Mouse (Mus musculus) layer of hippocampus, adult 11-12 months (tissue): ENCODE measurements around the gene Tmem198.

Experiments
- DNase-seq: peaks from one replicate; pipeline ENCODE4 v3.0.0; 2022; ENCODE audit warnings: low spot score

Tmem198 gene

DNA sequence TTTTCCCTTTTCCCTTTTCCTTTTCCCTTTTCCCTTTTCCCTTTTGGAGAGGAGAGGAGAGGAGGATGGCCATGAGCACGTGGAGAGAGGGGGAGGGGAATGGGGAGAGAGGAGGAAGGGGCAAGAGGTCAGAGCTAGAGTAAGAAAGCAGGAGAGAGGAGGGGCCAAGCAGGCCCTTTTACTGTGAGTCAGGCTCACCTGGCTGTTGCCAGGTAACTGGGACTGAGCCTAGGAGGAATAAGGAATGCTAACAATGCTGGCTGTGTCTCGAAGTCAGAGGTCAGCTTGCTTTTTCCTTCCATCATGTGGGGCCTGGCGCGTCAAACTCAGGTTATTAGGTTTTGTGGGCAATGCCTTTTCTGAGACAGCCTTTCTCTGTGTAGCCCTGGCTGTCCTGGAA is 38.7 kb downstream of the Tmem198 start:
- DNase-seq: no peak

DNA sequence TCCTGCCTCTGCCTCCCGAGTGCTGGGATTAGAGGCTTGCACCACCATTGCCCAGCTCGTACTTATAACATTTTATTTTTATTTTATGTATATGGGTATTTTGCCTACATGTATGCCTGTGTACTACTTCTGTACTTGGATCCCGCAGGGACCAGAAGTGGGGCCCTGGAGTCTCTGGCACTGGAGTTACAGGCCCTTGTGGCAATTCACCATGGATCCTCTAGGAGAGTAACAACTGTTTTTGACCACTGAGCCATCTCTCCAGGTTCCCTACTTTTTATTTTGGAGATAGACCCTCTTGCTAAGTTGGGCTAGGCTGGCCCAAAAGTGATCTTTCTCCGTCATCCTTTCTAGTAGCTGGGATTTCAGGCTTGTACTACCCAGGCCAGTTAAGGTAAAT is 39.1 kb downstream of the Tmem198 start:
- DNase-seq: no peak

DNA sequence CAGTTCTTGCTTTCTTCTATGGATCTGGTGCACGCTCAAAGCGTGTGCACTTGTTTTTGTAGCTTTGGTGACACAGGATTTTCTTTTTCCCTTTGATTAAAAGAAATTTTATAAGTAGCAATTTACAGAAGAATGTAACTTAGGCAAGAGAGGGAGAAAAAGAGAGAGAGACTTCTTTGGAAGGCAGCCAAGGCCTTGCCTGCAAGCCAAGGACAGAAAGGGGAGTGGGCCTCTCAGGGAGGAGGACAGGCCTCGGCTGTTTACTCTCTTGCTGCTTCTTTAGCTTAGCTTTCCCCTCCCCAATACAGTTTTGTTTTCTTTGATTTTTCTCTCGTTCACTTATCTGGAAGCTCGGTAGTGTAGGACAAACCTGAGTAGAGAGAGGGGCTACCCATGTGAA is 40.2 kb downstream of the Tmem198 start:
- DNase-seq: no peak

DNA sequence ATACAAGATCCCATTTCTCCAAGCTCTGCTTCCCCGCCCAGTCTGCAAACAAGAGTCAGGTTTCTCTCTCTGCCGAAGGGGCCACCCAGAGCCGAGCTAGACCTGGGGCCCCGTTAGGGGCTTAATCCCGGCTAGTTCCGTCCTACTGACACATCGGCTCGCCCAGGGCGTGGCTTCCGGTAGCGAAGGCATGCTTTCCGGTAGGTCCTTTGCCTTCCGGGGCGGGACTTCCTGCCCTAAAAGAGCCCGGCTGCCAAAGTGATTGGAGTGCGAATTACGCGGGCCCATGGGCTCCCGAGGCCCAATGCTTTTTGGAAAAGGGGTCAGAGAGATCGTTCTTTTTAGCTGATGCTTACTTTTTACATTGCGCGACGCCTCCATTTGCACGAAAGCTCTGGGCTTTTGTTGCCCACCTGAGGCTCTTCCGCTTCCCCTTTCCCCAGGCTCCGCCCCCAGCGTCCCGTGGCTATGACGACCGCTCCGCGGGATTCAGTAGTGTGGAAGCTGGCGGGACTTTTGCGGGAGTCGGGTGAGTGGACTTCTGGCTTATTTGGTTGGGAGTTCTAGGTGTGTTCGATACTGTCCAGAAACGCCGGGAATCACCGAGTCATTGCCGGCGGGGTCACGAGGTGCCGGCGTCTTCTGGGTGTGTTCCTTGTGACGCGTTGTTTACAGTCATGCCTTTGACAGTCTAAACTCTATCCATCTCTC is 42.1 kb downstream of the Tmem198 start, which contains the start of gene Stk11ip:
Gene Stk11ip (plus strand): TSS at position 209 of the 711 bp plus-strand sequence.
- peak; percentile 94 for DNase-seq

DNA sequence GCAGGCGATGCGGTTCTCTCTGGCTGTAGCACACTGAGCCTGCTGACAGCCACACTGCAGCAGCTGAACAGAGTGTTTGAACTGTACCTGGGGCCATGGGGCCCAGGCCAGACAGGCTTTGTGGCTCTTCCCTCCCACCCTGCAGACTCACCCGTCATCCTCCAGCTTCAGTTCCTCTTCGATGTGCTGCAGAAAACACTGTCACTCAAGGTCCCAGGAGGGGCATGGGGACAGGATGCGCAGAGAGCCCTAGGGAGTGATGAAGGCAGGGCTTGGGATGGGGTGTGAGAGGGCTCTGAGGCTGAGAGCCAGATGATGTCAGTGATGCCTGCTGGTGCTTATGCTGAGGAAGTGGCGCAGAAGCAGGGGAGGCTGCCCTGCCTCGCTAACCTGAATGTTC is 45.3 kb downstream of the Tmem198 start:
- DNase-seq: no peak

DNA sequence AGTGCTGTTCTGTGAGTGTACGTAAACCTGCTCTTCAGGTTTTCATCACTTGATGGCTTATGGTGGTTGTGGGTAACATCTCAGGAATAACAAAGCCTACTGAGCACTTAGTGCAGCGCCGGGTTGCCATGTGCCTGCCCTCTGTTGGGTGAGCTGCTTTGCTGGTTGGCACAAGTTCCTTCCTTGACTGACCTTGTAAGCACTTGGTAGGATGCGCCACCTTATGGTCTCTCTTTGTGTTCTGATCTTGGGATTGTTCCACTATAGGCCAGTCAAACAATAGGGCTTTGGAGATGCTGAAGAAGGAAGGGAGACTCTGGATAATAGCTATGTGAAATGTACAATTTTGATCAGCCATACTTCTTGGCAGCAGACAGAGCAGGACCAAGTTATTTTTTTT is 51.2 kb downstream of the Tmem198 start:
- no peak for DNase-seq

DNA sequence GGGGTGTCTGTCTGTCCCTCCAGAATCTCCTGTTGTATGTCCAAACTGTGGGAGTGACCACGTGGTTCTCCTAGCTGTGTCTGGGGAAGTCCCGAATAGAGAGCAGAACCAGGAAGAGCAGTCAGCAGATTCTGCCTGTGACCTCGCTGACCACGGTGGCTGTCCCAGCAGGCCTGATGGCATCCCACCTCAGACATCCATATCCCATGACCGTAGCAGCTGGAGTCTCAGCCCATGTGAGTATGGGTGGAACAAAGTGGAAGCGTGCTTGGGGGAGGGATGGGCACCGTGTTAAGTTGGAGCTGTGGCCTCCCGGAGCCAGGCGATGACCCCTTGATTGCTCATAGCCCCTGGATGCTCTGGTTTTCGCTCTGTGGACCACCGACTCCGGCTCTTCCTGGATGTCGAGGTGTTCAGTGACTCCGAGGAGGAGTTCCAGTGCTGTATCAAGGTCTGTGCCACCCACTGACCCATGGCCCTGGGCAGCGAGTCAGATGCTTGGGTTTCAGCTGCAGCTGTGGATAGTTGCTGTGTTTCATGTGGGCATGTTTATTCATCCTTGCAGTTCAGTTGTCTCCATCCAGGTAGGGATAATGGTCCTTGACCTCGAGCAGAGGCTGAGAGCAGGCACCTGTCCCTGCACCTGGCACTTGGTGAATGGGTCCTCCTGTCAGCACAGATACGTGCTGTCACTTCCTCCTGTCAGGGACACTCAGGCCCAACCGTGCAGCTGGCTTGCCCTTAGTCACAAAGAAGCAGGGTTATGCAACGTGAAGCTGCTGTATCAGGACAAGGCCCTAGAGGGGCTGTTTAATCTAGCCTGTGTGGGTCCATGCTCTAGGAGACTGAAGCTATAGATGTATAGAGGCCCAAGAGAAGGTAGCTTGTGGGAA is 53.2 kb downstream of the Tmem198 start:
- DNase-seq: no peak

DNA sequence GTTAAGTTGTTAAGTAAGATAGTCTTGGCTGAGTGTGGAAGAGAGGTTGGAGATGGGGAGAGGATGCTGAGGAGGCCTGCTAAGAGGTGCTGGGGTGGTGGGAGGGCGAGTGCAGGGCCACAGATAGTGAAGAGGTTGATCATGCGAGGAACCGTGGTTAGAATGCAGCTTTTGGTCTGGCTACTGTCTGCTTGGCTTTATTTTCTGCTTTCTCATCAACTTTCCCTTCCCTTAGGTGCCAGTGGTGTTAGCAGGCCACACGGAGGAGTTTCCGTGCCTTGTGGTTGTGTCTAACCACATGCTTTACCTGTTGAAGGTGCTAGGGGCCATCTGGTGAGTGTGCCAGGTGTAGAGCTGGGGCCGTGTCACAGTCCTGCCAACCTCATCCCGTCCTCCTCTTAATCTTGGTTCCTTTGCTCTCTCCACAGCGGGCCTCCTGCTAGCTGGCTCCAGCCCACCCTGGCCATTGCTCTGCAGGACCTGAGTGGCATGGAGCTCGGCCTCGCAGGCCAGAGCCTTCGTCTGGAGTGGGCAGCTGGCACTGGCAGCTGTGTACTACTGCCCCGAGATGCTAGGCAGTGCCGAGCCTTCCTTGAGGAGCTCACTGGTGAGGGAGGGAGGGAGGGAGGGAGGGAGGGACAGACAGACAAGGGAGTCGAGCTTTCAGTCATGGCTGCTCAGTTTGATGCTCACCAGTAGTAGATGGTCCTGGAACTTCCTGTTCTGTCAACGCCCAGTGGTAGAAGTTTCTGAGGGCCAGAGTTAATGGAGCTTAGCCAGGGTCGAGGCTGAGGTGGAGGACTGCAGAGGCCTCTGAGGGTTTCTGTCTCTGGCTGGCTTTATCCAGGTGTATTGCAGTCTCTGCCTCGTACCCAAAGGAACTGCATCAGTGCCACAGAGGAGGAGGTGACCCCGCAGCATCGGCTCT is 54.3 kb downstream of the Tmem198 start:
- no peak for DNase-seq
